Mouse (Mus musculus) midbrain, embryonic 13.5 days (tissue): ENCODE data around the gene Ggt1. TPM values are rescaled to one million over a fixed set of nuclear protein-coding genes. Genes with fewer than 3 reads are reported as not detected.

ENCODE experiments used
- polyA plus RNA-seq: library from polyadenylated mRNA; unstranded; fragments of >200 nt; fragmentation: Nextera tagmentation; extraction: Ambion mirVana; gene quantifications from 2 replicates; pipeline ENCODE4 v1.2.1, GENCODE M21; 2015

The Ggt1 gene
- polyA plus RNA-seq, 1 experiment from 2014 or later: 0.94 TPM

Other genes starting within 250 kb of the Ggt1 start
- gene Adora2a, start 244.7 kb upstream of the Ggt1 start, polyA plus RNA-seq: 2.6 and 3.0 TPM in 2 replicates
- gene Upb1, start 160.5 kb upstream of the Ggt1 start, polyA plus RNA-seq: not detected in 2 replicates
- 167 and 178 TPM in 2 replicates for gene Snrpd3, start 44.1 kb upstream of the Ggt1 start, polyA plus RNA-seq
- gene Gucd1, start 43.6 kb upstream of the Ggt1 start, polyA plus RNA-seq: 23.7 and 27.3 TPM in 2 replicates
- 21.4 and 21.8 TPM in 2 replicates for gene Lrrc75b, start 1.3 kb upstream of the Ggt1 start, polyA plus RNA-seq
- gene Ggt5, start 27.7 kb downstream of the Ggt1 start, polyA plus RNA-seq: 1.9 and 2.4 TPM in 2 replicates
- 2.0 and 2.3 TPM in 2 replicates for gene Susd2, start 82.4 kb downstream of the Ggt1 start, polyA plus RNA-seq
- gene Cabin1, start 202.7 kb downstream of the Ggt1 start, polyA plus RNA-seq: 36.0 and 39.7 TPM in 2 replicates
- 83.7 and 87.8 TPM in 2 replicates for gene Ddt, start 211.8 kb downstream of the Ggt1 start, polyA plus RNA-seq
- not detected in 2 replicates for gene Gm20441, start 219.3 kb downstream of the Ggt1 start, polyA plus RNA-seq
- gene Gstt3, start 219.8 kb downstream of the Ggt1 start, polyA plus RNA-seq: 0.30 and 0.61 TPM in 2 replicates
- 4.8 and 5.5 TPM in 2 replicates for gene Gstt1, start 237.0 kb downstream of the Ggt1 start, polyA plus RNA-seq